Mouse (Mus musculus) stomach, postnatal 0 days (tissue): ENCODE measurements around the gene Olfr559.

ENCODE experiments used
- CTCF ChIP-seq: IDR thresholded peaks from 2 replicates; pipeline ENCODE4 v1.5.1; 2016; ENCODE audit warnings: antibody characterized with exemption, low read depth, mild to moderate bottlenecking, moderate library complexity
- EP300 ChIP-seq: optimal IDR thresholded peaks from 2 replicates; pipeline ENCODE3; 2016; ENCODE audit warnings: antibody characterized with exemption

DNA sequence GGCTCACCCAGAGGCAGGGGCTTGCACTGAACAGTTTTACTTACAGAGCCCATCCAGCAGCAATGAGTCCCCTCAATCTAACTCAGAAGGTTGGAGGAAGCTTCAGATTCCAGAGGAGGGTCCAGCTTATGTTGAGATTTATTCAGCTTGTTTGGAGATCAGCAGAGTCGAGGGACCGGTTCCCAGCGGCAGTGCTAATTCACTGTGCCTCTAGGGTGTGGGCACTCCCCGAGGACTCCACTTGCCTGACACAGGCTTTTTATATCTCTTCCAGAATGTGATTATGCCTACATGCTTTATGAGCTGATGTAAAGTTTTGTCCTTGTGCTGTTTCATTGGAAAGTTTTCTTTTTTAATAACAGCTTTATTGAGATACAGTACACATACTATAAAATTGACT is 32.0 kb upstream of the Olfr559 start, which contains the start of the genes Olfr560 and Olfr78:
- TF ChIP-seq CTCF (no peak), EP300 (no peak)
